Mouse (Mus musculus) limb, embryonic 15.5 days (tissue): Measurements from ENCODE around the gene Mtmr6. TPM values are rescaled to one million over a fixed set of nuclear protein-coding genes. Genes with fewer than 3 reads are reported as not detected.

ENCODE experiments used
- ATAC-seq: fragments of 200-750 bp; cut with Nextera tagmentation; 2 replicates; pipeline ENCODE4 v1.8.0; 2017; ENCODE audit warnings: low read depth, moderate TSS enrichment; ENCODE audit not compliant: insufficient number of reproducible peaks, low FRiP score, low TSS enrichment
- H3K27ac ChIP-seq: fragments of 300-500 bp; sonication (generic); 2 replicates; pipeline ENCODE4 v1.5.1; 2015; ENCODE audit warnings: moderate library complexity, mild to moderate bottlenecking, inconsistent platforms
- H3K27me3 ChIP-seq: fragments of 300-500 bp; sonication (generic); 2 replicates; pipeline ENCODE4 v1.6.1; 2015; ENCODE audit warnings: inconsistent platforms
- H3K36me3 ChIP-seq: fragments of 300-500 bp; sonication (generic); 2 replicates; pipeline ENCODE4 v1.6.1; 2015; ENCODE audit warnings: inconsistent platforms
- H3K4me1 ChIP-seq: fragments of 300-500 bp; sonication (generic); 2 replicates; pipeline ENCODE4 v1.6.1; 2015; ENCODE audit warnings: inconsistent platforms
- H3K4me2 ChIP-seq: fragments of 300-500 bp; sonication (generic); 2 replicates; pipeline ENCODE4 v1.6.1; 2015; ENCODE audit warnings: mild to moderate bottlenecking, inconsistent platforms
- H3K4me3 ChIP-seq: fragments of 300-500 bp; sonication (generic); 2 replicates; pipeline ENCODE4 v1.5.1; 2015; ENCODE audit warnings: mild to moderate bottlenecking, inconsistent platforms
- H3K9ac ChIP-seq: fragments of 300-500 bp; sonication (generic); 2 replicates; pipeline ENCODE4 v1.6.1; 2015; ENCODE audit warnings: inconsistent platforms
- H3K9me3 ChIP-seq: fragments of 300-500 bp; sonication (generic); 2 replicates; pipeline ENCODE4 v1.6.1; 2016; ENCODE audit warnings: inconsistent platforms
- WGBS: fragments of 180-500 bp; shearing (Covaris S2); methylation state at CpG from one replicate; pipeline ENCODE4 v1.1.7; 2015; 5-methylcytosine and 5-hydroxymethylcytosine counted together
- polyA plus RNA-seq: library from polyadenylated mRNA; unstranded; fragments of >200 nt; fragmentation: Nextera tagmentation; extraction: Ambion mirVana; gene quantifications from 2 replicates; pipeline ENCODE4 v1.2.1, GENCODE M21; 2015

Mtmr6 gene
- polyA plus RNA-seq, 1 experiment from 2014 or later, result 42.1 TPM

GRCm38 (mm10) chr14:60256356-60256755, 8.7 kb upstream of the Mtmr6 start:
- no peaks in the 10 kb centered on the region for H3K27me3 ChIP-seq
- no peaks in the 10 kb centered on the region for H3K36me3 ChIP-seq
- H3K27ac ChIP-seq, result no peak overlapping the region
- H3K9me3 ChIP-seq, result no peaks in the 10 kb centered on the region
- no peak for ATAC-seq
- no peak overlapping the region for H3K4me3 ChIP-seq
- H3K4me2 ChIP-seq, result no peak overlapping the region
- 20% methylated on average over 3 of the region's 3 CpGs for WGBS
- peaks cover 6% of the 10 kb centered on the region for H3K4me1 ChIP-seq
- no peak overlapping the region for H3K9ac ChIP-seq

DNA sequence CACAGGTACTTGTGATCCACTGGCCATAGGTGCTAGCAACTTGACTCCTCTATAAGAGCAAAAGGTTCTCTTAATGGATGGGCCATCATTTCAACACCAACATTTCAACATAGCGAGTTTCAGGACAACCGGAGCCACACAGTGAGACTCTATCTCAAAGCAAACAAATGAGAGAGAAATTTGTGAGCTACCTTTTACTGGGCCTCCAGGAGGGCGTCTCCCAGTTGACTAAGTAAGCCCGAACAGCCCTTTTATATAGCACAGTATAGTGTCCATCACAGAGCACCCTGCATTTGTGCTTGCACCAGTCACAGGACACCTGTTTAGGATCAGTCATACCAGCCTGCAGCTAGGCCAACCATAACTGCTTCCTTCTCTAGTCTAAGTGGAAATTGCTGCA, 7.9 kb upstream of the Mtmr6 start:
- peaks cover 5% of the 10 kb centered on the region for H3K4me1 ChIP-seq
- H3K36me3 ChIP-seq, result no peaks in the 10 kb centered on the region
- H3K9me3 ChIP-seq, result no peaks in the 10 kb centered on the region
- H3K9ac ChIP-seq, result no peak overlapping the region
- H3K4me3 ChIP-seq, result no peak overlapping the region
- H3K27me3 ChIP-seq, result no peaks in the 10 kb centered on the region
- H3K27ac ChIP-seq, result no peak overlapping the region
- H3K4me2 ChIP-seq, result no peak overlapping the region
- WGBS, result 73% methylated on average over 4 of the region's 4 CpGs
- no peak for ATAC-seq

GRCm38 (mm10) chr14:60257851-60258250, 7.2 kb upstream of the Mtmr6 start:
- Histone ChIP-seq H3K36me3 (no peaks in the 10 kb centered on the region), H3K27me3 (no peaks in the 10 kb centered on the region), H3K27ac (no peak overlapping the region), H3K4me2 (no peak overlapping the region), H3K4me1 (no peaks in the 10 kb centered on the region), H3K9me3 (no peaks in the 10 kb centered on the region), H3K4me3 (no peak overlapping the region), H3K9ac (no peak overlapping the region)
- WGBS, result 85% methylated on average over 1 of the region's 1 CpGs
- ATAC-seq, result no peak

DNA sequence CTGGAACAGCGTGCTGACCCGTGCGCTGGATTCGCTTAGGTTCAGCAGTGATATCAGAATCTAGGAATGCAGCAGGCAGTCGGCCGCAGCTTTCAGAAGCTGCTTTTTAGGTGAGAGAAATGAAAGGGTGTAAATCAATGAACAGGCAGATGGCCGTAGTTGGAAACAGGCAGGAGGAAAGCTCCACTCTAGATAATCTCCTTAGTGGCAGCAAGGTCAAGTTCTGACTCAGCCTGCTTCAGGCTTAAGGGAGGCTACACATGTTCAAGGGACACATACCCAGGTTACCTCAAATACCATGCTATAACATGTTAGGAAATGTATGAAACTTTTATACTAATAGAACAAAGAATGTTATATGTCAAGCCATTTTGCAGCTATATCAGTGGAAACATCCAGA, 2.7 kb upstream of the Mtmr6 start:
- WGBS, result 60% methylated on average over 7 of the region's 7 CpGs
- no peaks in the 10 kb centered on the region for H3K36me3 ChIP-seq

GRCm38 (mm10) chr14:60269333-60269732, 4.3 kb downstream of the Mtmr6 start:
- H3K27ac ChIP-seq, result no peak overlapping the region
- ATAC-seq, result no peak
- WGBS, result 82% methylated on average over 6 of the region's 6 CpGs

More for the DNA sequence above, 2.7 kb upstream of the Mtmr6 start:
- H3K27ac ChIP-seq, result no peak overlapping the region
- H3K9ac ChIP-seq, result no peak overlapping the region
- H3K4me2 ChIP-seq, result no peak overlapping the region
- H3K27me3 ChIP-seq, result no peaks in the 10 kb centered on the region
- no peak overlapping the region for H3K4me3 ChIP-seq
- ATAC-seq, result no peak
- peaks cover 7% of the 10 kb centered on the region for H3K4me1 ChIP-seq
- no peaks in the 10 kb centered on the region for H3K9me3 ChIP-seq

GRCm38 (mm10) chr14:60273346-60273745, 8.3 kb downstream of the Mtmr6 start:
- H3K36me3 ChIP-seq, result peaks cover 3% of the 10 kb centered on the region; the same call in 1 of the 2 replicates
- 76% methylated on average over 6 of the region's 6 CpGs for WGBS
- H3K27me3 ChIP-seq, result no peaks in the 10 kb centered on the region

More at GRCm38 (mm10) chr14:60269333-60269732, 4.3 kb downstream of the Mtmr6 start:
- Histone ChIP-seq H3K36me3 (no peaks in the 10 kb centered on the region), H3K4me1 (peaks cover 7% of the 10 kb centered on the region), H3K27me3 (no peaks in the 10 kb centered on the region), H3K9ac (no peak overlapping the region), H3K9me3 (no peaks in the 10 kb centered on the region), H3K4me3 (no peak overlapping the region), H3K4me2 (no peak overlapping the region)

GRCm38 (mm10) chr14:60275301-60276276, 10.6 kb downstream of the Mtmr6 start:
- Histone ChIP-seq H3K4me3 (no peak overlapping the region), H3K27ac (no peak overlapping the region), H3K9ac (no peak overlapping the region), H3K9me3 (no peaks in the 10 kb centered on the region), H3K4me2 (no peak overlapping the region), H3K27me3 (no peaks in the 10 kb centered on the region), H3K36me3 (peaks cover 3% of the 10 kb centered on the region; the same call in 1 of the 2 replicates), H3K4me1 (peaks cover 4% of the 10 kb centered on the region; the same call in 1 of the 2 replicates)
- WGBS, result 67% methylated on average over 7 of the region's 7 CpGs
- no peak for ATAC-seq

More at GRCm38 (mm10) chr14:60273346-60273745, 8.3 kb downstream of the Mtmr6 start:
- Histone ChIP-seq H3K9me3 (no peaks in the 10 kb centered on the region), H3K27ac (no peak overlapping the region), H3K4me2 (no peak overlapping the region), H3K4me3 (no peak overlapping the region), H3K9ac (no peak overlapping the region), H3K4me1 (peaks cover 4% of the 10 kb centered on the region; the same call in 1 of the 2 replicates)
- ATAC-seq, result no peak

- H3K36me3 ChIP-seq, result peaks cover 36% of the 10 kb centered on the region
- no peaks in the 10 kb centered on the region for H3K9me3 ChIP-seq
- no peak overlapping the region for H3K4me2 ChIP-seq
- no peak for ATAC-seq
- H3K27me3 ChIP-seq, result no peaks in the 10 kb centered on the region
- H3K4me3 ChIP-seq, result no peak overlapping the region
- WGBS, result 89% methylated on average over 7 of the region's 7 CpGs
- H3K4me1 ChIP-seq, result no peaks in the 10 kb centered on the region
- no peak overlapping the region for H3K27ac ChIP-seq
- H3K9ac ChIP-seq, result no peak overlapping the region
Observed at GRCm38 (mm10) chr14:60286194-60286863, 21.3 kb downstream of the Mtmr6 start.

DNA sequence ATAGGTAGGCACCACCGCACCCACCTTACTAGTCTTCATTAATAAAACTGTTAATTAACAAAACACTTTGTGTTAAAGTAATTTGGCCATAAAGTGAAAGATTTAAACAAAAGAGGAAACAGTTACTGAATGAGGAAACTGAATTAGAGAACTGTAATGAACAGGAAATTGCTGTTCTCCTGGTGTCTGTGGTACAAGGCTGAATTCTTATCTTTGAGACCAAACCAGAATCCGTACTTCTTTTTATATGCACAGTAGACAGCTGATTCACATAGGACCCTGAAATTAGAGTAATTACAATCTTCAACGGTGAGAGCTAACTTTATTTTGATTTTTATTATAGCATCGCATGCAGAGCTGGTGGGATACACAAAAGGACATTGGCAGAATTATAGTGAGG, 25.3 kb downstream of the Mtmr6 start:
- WGBS, result 83% methylated on average over 4 of the region's 4 CpGs
- Histone ChIP-seq H3K27me3 (no peaks in the 10 kb centered on the region), H3K4me3 (no peak overlapping the region), H3K27ac (no peak overlapping the region), H3K4me1 (no peaks in the 10 kb centered on the region), H3K4me2 (no peak overlapping the region), H3K9ac (no peak overlapping the region), H3K9me3 (no peaks in the 10 kb centered on the region), H3K36me3 (peaks cover 42% of the 10 kb centered on the region)
- ATAC-seq, result no peak

- Histone ChIP-seq H3K4me1 (no peaks in the 10 kb centered on the region), H3K27me3 (no peaks in the 10 kb centered on the region), H3K36me3 (peaks cover 44% of the 10 kb centered on the region), H3K4me2 (no peak overlapping the region), H3K27ac (no peak overlapping the region), H3K9ac (no peak overlapping the region), H3K9me3 (no peaks in the 10 kb centered on the region), H3K4me3 (no peak overlapping the region)
- ATAC-seq, result no peak
- 79% methylated on average over 1 of the region's 1 CpGs for WGBS
Observed at GRCm38 (mm10) chr14:60295531-60295930, 30.5 kb downstream of the Mtmr6 start.

GRCm38 (mm10) chr14:60300224-60300991, 35.4 kb downstream of the Mtmr6 start:
- WGBS, result 73% methylated on average over 14 of the region's 14 CpGs
- H3K36me3 ChIP-seq, result peaks cover 45% of the 10 kb centered on the region

More at GRCm38 (mm10) chr14:60300224-60300991, 35.4 kb downstream of the Mtmr6 start:
- no peak overlapping the region for H3K4me2 ChIP-seq
- no peak overlapping the region for H3K27ac ChIP-seq
- H3K4me1 ChIP-seq, result no peaks in the 10 kb centered on the region
- no peak for ATAC-seq
- no peak overlapping the region for H3K9ac ChIP-seq
- H3K4me3 ChIP-seq, result no peak overlapping the region
- no peaks in the 10 kb centered on the region for H3K9me3 ChIP-seq
- no peaks in the 10 kb centered on the region for H3K27me3 ChIP-seq
